Mouse (Mus musculus) MEL (cell line): ENCODE results near the gene Vstm4. TPM values are rescaled to one million over a fixed set of nuclear protein-coding genes. Genes with fewer than 3 reads are reported as not detected.

Source experiments
- DNase-seq: peaks from one replicate; pipeline ENCODE4 v3.0.0; 2011; ENCODE audit warnings: low read depth, low spot score
- H3K27ac ChIP-seq: 2 replicates; pipeline ENCODE4 v1.5.1; 2012; ENCODE audit warnings: low read depth, mild to moderate bottlenecking, control low read depth, low read length, moderate library complexity; ENCODE audit not compliant: control insufficient read depth
- H3K27me3 ChIP-seq, 2 experiments: fragments of 150-350 bp in 1 of 2; sonication (generic) in 1 of 2; 2 replicates each; pipeline ENCODE4 v1.6.1; 2012; ENCODE audit warnings: low read length in 2 of 2, mild to moderate bottlenecking in 2 of 2, improper control_type of control experiment in 1 of 2, moderate library complexity in 1 of 2; ENCODE audit not compliant: insufficient read depth in 2 of 2, control insufficient read depth in 1 of 2
- H3K36me3 ChIP-seq, 2 experiments: 2 replicates each; pipeline ENCODE4 v1.6.1; 2012 to 2014; ENCODE audit warnings: low read length in 2 of 2, improper control_type of control experiment in 1 of 2, inconsistent platforms in 1 of 2, mild to moderate bottlenecking in 1 of 2; ENCODE audit not compliant: insufficient read depth in 2 of 2, control insufficient read depth in 1 of 2
- H3K4me1 ChIP-seq, 2 experiments: fragments of 150-350 bp in 1 of 2; sonication (generic) in 1 of 2; 2 replicates each; pipeline ENCODE4 v1.6.1; 2012; ENCODE audit warnings: low read length in 2 of 2, improper control_type of control experiment in 1 of 2, mild to moderate bottlenecking in 1 of 2; ENCODE audit not compliant: insufficient read depth in 2 of 2, control insufficient read depth in 1 of 2
- H3K4me3 ChIP-seq, 2 experiments: fragments of 150-350 bp in 1 of 2; sonication (generic) in 1 of 2; 2 replicates each; pipeline ENCODE4 v1.5.1; 2012; ENCODE audit warnings: low read depth in 2 of 2, low read length in 2 of 2, mild to moderate bottlenecking in 2 of 2, moderate library complexity in 2 of 2, control low read depth in 1 of 2, improper control_type of control experiment in 1 of 2; ENCODE audit not compliant: control insufficient read depth in 1 of 2, insufficient read depth in 1 of 2
- H3K79me2 ChIP-seq: 2 replicates; pipeline ENCODE4 v1.6.1; 2012; ENCODE audit warnings: mild to moderate bottlenecking, low read length, moderate library complexity; ENCODE audit not compliant: control insufficient read depth, poor library complexity, insufficient read depth
- H3K9ac ChIP-seq: 2 replicates; pipeline ENCODE4 v1.6.1; 2012; ENCODE audit warnings: low read depth, mild to moderate bottlenecking, control low read depth, low read length, moderate library complexity; ENCODE audit not compliant: control insufficient read depth, poor library complexity, severe bottlenecking
- H3K9me3 ChIP-seq: fragments of 150-350 bp; sonication (generic); replicated peaks from 2 replicates; pipeline ENCODE4 v1.6.1; 2012; ENCODE audit warnings: mild to moderate bottlenecking, low read length, improper control_type of control experiment, moderate library complexity; ENCODE audit not compliant: insufficient read depth
- BHLHE40 ChIP-seq: IDR thresholded peaks from 2 replicates; pipeline ENCODE4 v1.6.1; 2012; ENCODE audit warnings: low read depth, mild to moderate bottlenecking, inconsistent platforms, low read length, improper control_type of control experiment, borderline replicate concordance
- CHD1 ChIP-seq: IDR thresholded peaks from 2 replicates; pipeline ENCODE4 v1.6.1; 2012; ENCODE audit warnings: low read depth, mild to moderate bottlenecking, inconsistent platforms, low read length, improper control_type of control experiment
- EP300 ChIP-seq, 2 experiments: IDR thresholded peaks; 2 replicates each; pipeline ENCODE4 v1.6.1; 2011; ENCODE audit warnings: improper control_type of control experiment in 2 of 2, low read length in 2 of 2, low read depth in 1 of 2, mild to moderate bottlenecking in 1 of 2
- ETS1 ChIP-seq: IDR thresholded peaks from 2 replicates; pipeline ENCODE4 v1.6.1; 2012; ENCODE audit warnings: low read depth, mild to moderate bottlenecking, inconsistent platforms, low read length, improper control_type of control experiment, moderate library complexity
- GATA1 ChIP-seq: IDR thresholded peaks from 2 replicates; pipeline ENCODE4 v1.6.1; 2011; ENCODE audit warnings: low read depth, low read length, improper control_type of control experiment
- HCFC1 ChIP-seq: IDR thresholded peaks from 2 replicates; pipeline ENCODE4 v1.6.1; 2012; ENCODE audit warnings: low read depth, mild to moderate bottlenecking, inconsistent platforms, low read length, improper control_type of control experiment, moderate library complexity
- MAX ChIP-seq: IDR thresholded peaks from 2 replicates; pipeline ENCODE4 v1.6.1; 2011; ENCODE audit warnings: low read length, improper control_type of control experiment
- MAZ ChIP-seq: IDR thresholded peaks from 2 replicates; pipeline ENCODE4 v1.6.1; 2012; ENCODE audit warnings: low read depth, mild to moderate bottlenecking, inconsistent platforms, low read length, improper control_type of control experiment
- MEF2A ChIP-seq: IDR thresholded peaks from 2 replicates; pipeline ENCODE4 v1.6.1; 2014; ENCODE audit warnings: low read depth, mild to moderate bottlenecking, inconsistent platforms, low read length, improper control_type of control experiment; ENCODE audit not compliant: poor library complexity, insufficient replicate concordance, severe bottlenecking; ENCODE audit errors: extremely low read depth
- MXI1 ChIP-seq: IDR thresholded peaks from 2 replicates; pipeline ENCODE4 v1.6.1; 2011; ENCODE audit warnings: mild to moderate bottlenecking, low read depth, low read length, improper control_type of control experiment
- NELFE ChIP-seq: IDR thresholded peaks from 2 replicates; pipeline ENCODE4 v1.6.1; 2011; ENCODE audit warnings: low read depth, low read length, improper control_type of control experiment
- POLR2AphosphoS2 ChIP-seq: IDR thresholded peaks from 2 replicates; pipeline ENCODE4 v1.6.1; 2011; ENCODE audit warnings: low read length, improper control_type of control experiment
- POLR2AphosphoS5 ChIP-seq: IDR thresholded peaks from 2 replicates; pipeline ENCODE4 v1.6.1; 2012; ENCODE audit warnings: low read depth, borderline replicate concordance, mild to moderate bottlenecking, inconsistent platforms, low read length, moderate library complexity, mixed read lengths
- RAD21 ChIP-seq: IDR thresholded peaks from 2 replicates; pipeline ENCODE4 v1.6.1; 2011; ENCODE audit warnings: mild to moderate bottlenecking, low read depth, low read length, improper control_type of control experiment
- TCF12 ChIP-seq: IDR thresholded peaks from 2 replicates; pipeline ENCODE4 v1.6.1; 2014; ENCODE audit warnings: low read depth, mild to moderate bottlenecking, inconsistent platforms, low read length, improper control_type of control experiment, moderate library complexity
- UBTF ChIP-seq: IDR thresholded peaks from 2 replicates; pipeline ENCODE4 v1.6.1; 2012; ENCODE audit warnings: low read depth, mild to moderate bottlenecking, inconsistent platforms, low read length, improper control_type of control experiment, moderate library complexity, borderline replicate concordance; ENCODE audit not compliant: insufficient read depth
- ZNF384 ChIP-seq: IDR thresholded peaks from 2 replicates; pipeline ENCODE4 v1.6.1; 2012; ENCODE audit warnings: low read depth, mild to moderate bottlenecking, inconsistent platforms, low read length, improper control_type of control experiment
- polyA plus RNA-seq, 2 experiments: library from polyadenylated mRNA; stranded (reverse) in 1 of 2; unstranded in 1 of 2; fragments of >175 nt in 1 of 2; fragments of >200 nt in 1 of 2; gene quantifications; 2 replicates each; pipeline versions ENCODE4 v1.2.1 to v1.2.4; 2012; ENCODE audit warnings: low replicate concordance in 2 of 2, low read depth in 1 of 2; ENCODE audit not compliant: insufficient read length in 2 of 2, insufficient read depth in 1 of 2, missing spikeins in 1 of 2
- total RNA-seq: library from RNA; depleted of rRNA; stranded (reverse); fragments of 300-350 nt; gene quantifications from 2 replicates; pipeline ENCODE4 v1.2.3, GENCODE M21; 2012

Vstm4 gene
- total and polyA plus RNA-seq, 3 experiments: not detected

DNA sequence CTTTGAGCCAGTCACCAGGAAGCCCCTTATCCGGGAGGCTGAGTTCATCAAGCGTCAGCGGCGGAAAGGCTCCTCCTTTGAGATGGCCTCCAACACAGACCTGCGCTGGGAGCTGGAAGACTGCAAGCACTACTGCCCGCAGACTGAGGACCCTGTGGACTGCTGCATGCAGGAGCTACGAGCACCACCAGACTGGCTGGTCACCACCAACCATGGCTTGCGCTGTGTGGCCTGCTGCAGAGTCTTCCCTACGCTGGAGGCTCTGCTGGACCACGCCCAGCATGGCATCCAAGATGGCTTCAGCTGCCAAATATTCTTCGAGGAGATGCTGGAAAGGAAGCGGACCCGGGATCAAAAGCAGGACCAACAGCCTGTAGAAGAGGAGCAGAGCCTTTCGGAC is 21.0 kb upstream of the Vstm4 start:
- no peak for TF ChIP-seq MXI1
- no peak for TF ChIP-seq POLR2AphosphoS5
- TF ChIP-seq GATA1: no peak
- TF ChIP-seq UBTF: no peak
- TF ChIP-seq HCFC1: no peak
- TF ChIP-seq ETS1: no peak
- no peak for TF ChIP-seq ZNF384
- no peak for TF ChIP-seq MEF2A
- TF ChIP-seq EP300 (IDR thresholded peaks at IDR 0.05; ENCODE audit: low read depth in 1 of 2, low read length in 2 of 2): no peak
- no peak for TF ChIP-seq CHD1
- TF ChIP-seq BHLHE40: no peak
- TF ChIP-seq NELFE: no peak
- TF ChIP-seq, all 39 proteins: peak for 0
- H3K27ac ChIP-seq: no peak overlapping the region
- no peak for DNase-seq
- no peak overlapping the region for H3K4me3 ChIP-seq
- H3K9me3 ChIP-seq: no peaks in the 10 kb centered on the region
- no peaks in the 10 kb centered on the region for H3K27me3 ChIP-seq
- no peaks in the 10 kb centered on the region for H3K36me3 ChIP-seq
- no peaks in the 10 kb centered on the region for H3K4me1 ChIP-seq
- no peak overlapping the region for H3K9ac ChIP-seq
- no peaks in the 10 kb centered on the region for H3K79me2 ChIP-seq

DNA sequence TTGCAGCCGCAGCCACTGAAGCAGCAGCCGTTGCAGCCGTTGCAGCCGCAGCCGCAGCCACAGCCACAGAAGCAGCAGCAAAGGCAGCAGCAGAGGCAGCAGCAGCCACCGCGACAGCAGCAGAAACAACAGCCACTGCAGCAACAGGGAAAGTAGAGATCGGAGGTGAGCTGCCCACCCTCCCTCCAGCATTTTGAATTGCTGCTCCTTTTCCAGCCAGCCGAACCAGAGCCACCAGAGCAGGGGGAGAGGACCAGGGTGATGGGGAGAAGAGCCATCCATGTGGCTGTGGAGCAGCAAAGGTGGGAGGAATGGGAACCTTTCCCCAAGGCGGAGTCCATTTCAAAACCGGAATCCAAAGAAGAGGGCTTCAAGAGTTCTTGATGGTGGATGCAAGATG is 20.4 kb upstream of the Vstm4 start:
- TF ChIP-seq RAD21 (no peak), MAX (no peak), BHLHE40 (no peak), EP300 (IDR thresholded peaks at IDR 0.05; ENCODE audit: low read depth in 1 of 2, low read length in 2 of 2) (no peak), ETS1 (no peak), POLR2AphosphoS2 (no peak), TCF12 (no peak), CHD1 (no peak), MAZ (no peak)
- H3K79me2 ChIP-seq: no peaks in the 10 kb centered on the region
- H3K27ac ChIP-seq: no peak overlapping the region
- no peak overlapping the region for H3K9ac ChIP-seq
- H3K9me3 ChIP-seq: no peaks in the 10 kb centered on the region
- no peak overlapping the region for H3K4me3 ChIP-seq
- no peak for DNase-seq
- H3K36me3 ChIP-seq: no peaks in the 10 kb centered on the region
- H3K4me1 ChIP-seq: no peaks in the 10 kb centered on the region
- H3K27me3 ChIP-seq: no peaks in the 10 kb centered on the region
